Mouse (Mus musculus) midbrain, embryonic 13.5 days (tissue): ENCODE results near the gene Cwf19l1. TPM values are rescaled to one million over a fixed set of nuclear protein-coding genes. Genes with fewer than 3 reads are reported as not detected.

ENCODE experiments used
- ATAC-seq: fragments of 200-750 bp; cut with Nextera tagmentation; 2 replicates; pipeline ENCODE4 v1.8.0; 2017; ENCODE audit warnings: mild to moderate bottlenecking, moderate TSS enrichment, moderate library complexity
- H3K27ac ChIP-seq: fragments of 300-500 bp; sonication (generic); 2 replicates; pipeline ENCODE4 v1.5.1; 2015; ENCODE audit warnings: inconsistent platforms, mild to moderate bottlenecking, moderate library complexity
- H3K27me3 ChIP-seq: fragments of 300-500 bp; sonication (generic); 2 replicates; pipeline ENCODE4 v1.6.1; 2015; ENCODE audit warnings: mild to moderate bottlenecking, inconsistent platforms
- H3K36me3 ChIP-seq: fragments of 300-500 bp; sonication (generic); 2 replicates; pipeline ENCODE4 v1.6.1; 2015; ENCODE audit warnings: mild to moderate bottlenecking, inconsistent platforms
- H3K4me1 ChIP-seq: fragments of 300-500 bp; sonication (generic); replicated peaks from 2 replicates; pipeline ENCODE4 v1.6.1; 2015; ENCODE audit warnings: inconsistent platforms
- H3K4me2 ChIP-seq: fragments of 300-500 bp; sonication (generic); replicated peaks from 2 replicates; pipeline ENCODE4 v1.6.1; 2015; ENCODE audit warnings: moderate library complexity, mild to moderate bottlenecking, inconsistent platforms
- H3K4me3 ChIP-seq: fragments of 300-500 bp; sonication (generic); replicated peaks from 2 replicates; pipeline ENCODE4 v1.5.1; 2015; ENCODE audit warnings: mild to moderate bottlenecking, inconsistent platforms
- H3K9ac ChIP-seq: fragments of 300-500 bp; sonication (generic); replicated peaks from 2 replicates; pipeline ENCODE4 v1.6.1; 2015; ENCODE audit warnings: mild to moderate bottlenecking, inconsistent platforms
- H3K9me3 ChIP-seq: fragments of 300-500 bp; sonication (generic); 2 replicates; pipeline ENCODE4 v1.6.1; 2016; ENCODE audit warnings: mild to moderate bottlenecking, inconsistent platforms
- WGBS: fragments of 180-500 bp; shearing (Covaris S2); methylation state at CpG from one replicate; pipeline ENCODE4 v1.1.7; 2015; 5-methylcytosine and 5-hydroxymethylcytosine counted together
- polyA plus RNA-seq: library from polyadenylated mRNA; unstranded; fragments of >200 nt; fragmentation: Nextera tagmentation; extraction: Ambion mirVana; gene quantifications from 2 replicates; pipeline ENCODE4 v1.2.1, GENCODE M21; 2015

Cwf19l1 gene
- polyA plus RNA-seq, 1 experiment from 2014 or later: 36.6 TPM

- Histone ChIP-seq H3K9me3 (no peaks in the 10 kb centered on the region), H3K4me1 (peaks cover 19% of the 10 kb centered on the region), H3K9ac (no peak overlapping the region), H3K4me2 (no peak overlapping the region), H3K27ac (no peak overlapping the region), H3K4me3 (no peak overlapping the region), H3K27me3 (no peaks in the 10 kb centered on the region), H3K36me3 (peaks cover 17% of the 10 kb centered on the region)
- WGBS: 61% methylated on average over 5 of the region's 5 CpGs
- no peak for ATAC-seq
These were observed 64.5 kb downstream of the Cwf19l1 start for GRCm38 (mm10) chr19:44071166-44071565.

- WGBS: 6% methylated on average over 4 of the region's 4 CpGs
- Histone ChIP-seq H3K4me2 (peak overlapping the region; percentile 95), H3K4me1 (peaks cover 19% of the 10 kb centered on the region), H3K4me3 (peak overlapping the region; percentile 63), H3K9me3 (no peaks in the 10 kb centered on the region), H3K36me3 (peaks cover 7% of the 10 kb centered on the region), H3K27ac (peak overlapping the region; percentile 74), H3K27me3 (no peaks in the 10 kb centered on the region), H3K9ac (peak overlapping the region; percentile 80)
- ATAC-seq: no peak
These were observed 65.8 kb downstream of the Cwf19l1 start for GRCm38 (mm10) chr19:44069914-44070232.

GRCm38 (mm10) chr19:44069121-44069913 is 66.4 kb downstream of the Cwf19l1 start, which contains the start of gene Erlin1:
Erlin1 (minus strand) TSS chr19:44069785.
- H3K9ac ChIP-seq: peak within 1 kb of the TSS; percentile 80
- peak; percentile 96 for ATAC-seq
- H3K4me3 ChIP-seq: peak within 1 kb of the TSS; percentile 63
- H3K36me3 ChIP-seq: peaks cover 11% of the 10 kb centered on the region; the same call in 1 of the 2 replicates
- peaks cover 19% of the 10 kb centered on the region for H3K4me1 ChIP-seq
- no peaks in the 10 kb centered on the region for H3K27me3 ChIP-seq
- peak within 1 kb of the TSS; percentile 95 for H3K4me2 ChIP-seq
- WGBS: under 1% methylated on average over 74 of the region's 75 CpGs
- peak within 1 kb of the TSS; percentile 74 for H3K27ac ChIP-seq
- H3K9me3 ChIP-seq: no peaks in the 10 kb centered on the region

- no peak overlapping the region for H3K27ac ChIP-seq
- H3K9me3 ChIP-seq: no peaks in the 10 kb centered on the region
- H3K27me3 ChIP-seq: no peaks in the 10 kb centered on the region
- no peak for ATAC-seq
- WGBS: 84% methylated on average over 4 of the region's 4 CpGs
- H3K4me3 ChIP-seq: peak overlapping the region; percentile 63
- peaks cover 19% of the 10 kb centered on the region for H3K4me1 ChIP-seq
- peak overlapping the region; percentile 80 for H3K9ac ChIP-seq
- peaks cover 14% of the 10 kb centered on the region for H3K36me3 ChIP-seq
- H3K4me2 ChIP-seq: peak overlapping the region; percentile 95
These were observed 67.4 kb downstream of the Cwf19l1 start for GRCm38 (mm10) chr19:44068232-44068631.

- peaks cover 18% of the 10 kb centered on the region for H3K36me3 ChIP-seq
- WGBS: 89% methylated on average over 9 of the region's 9 CpGs
- H3K9ac ChIP-seq: no peak overlapping the region
- no peaks in the 10 kb centered on the region for H3K9me3 ChIP-seq
- no peak overlapping the region for H3K27ac ChIP-seq
- no peak for ATAC-seq
- no peaks in the 10 kb centered on the region for H3K27me3 ChIP-seq
- no peak overlapping the region for H3K4me3 ChIP-seq
- no peak overlapping the region for H3K4me2 ChIP-seq
- H3K4me1 ChIP-seq: peaks cover 19% of the 10 kb centered on the region
These were observed 68.2 kb downstream of the Cwf19l1 start for GRCm38 (mm10) chr19:44067323-44068049.

- H3K27me3 ChIP-seq: no peaks in the 10 kb centered on the region
- ATAC-seq: no peak
- WGBS: 92% methylated on average over 2 of the region's 2 CpGs
- H3K27ac ChIP-seq: no peak overlapping the region
- H3K9me3 ChIP-seq: no peaks in the 10 kb centered on the region
- no peak overlapping the region for H3K4me2 ChIP-seq
- H3K36me3 ChIP-seq: peaks cover 33% of the 10 kb centered on the region
- no peak overlapping the region for H3K9ac ChIP-seq
- peaks cover 16% of the 10 kb centered on the region for H3K4me1 ChIP-seq
- no peak overlapping the region for H3K4me3 ChIP-seq
These were observed 70.9 kb downstream of the Cwf19l1 start for GRCm38 (mm10) chr19:44064734-44065133.

- Histone ChIP-seq H3K4me3 (no peak overlapping the region), H3K9me3 (no peaks in the 10 kb centered on the region), H3K4me1 (peaks cover 14% of the 10 kb centered on the region), H3K9ac (no peak overlapping the region), H3K4me2 (no peak overlapping the region), H3K27ac (no peak overlapping the region), H3K36me3 (peaks cover 39% of the 10 kb centered on the region), H3K27me3 (no peaks in the 10 kb centered on the region)
- no peak for ATAC-seq
- 91% methylated on average over 7 of the region's 7 CpGs for WGBS
These were observed 71.9 kb downstream of the Cwf19l1 start for GRCm38 (mm10) chr19:44063773-44064172.

GRCm38 (mm10) chr19:44060226-44060625 is 75.5 kb downstream of the Cwf19l1 start:
- H3K9ac ChIP-seq: no peak overlapping the region
- WGBS: 90% methylated on average over 3 of the region's 3 CpGs
- no peaks in the 10 kb centered on the region for H3K4me1 ChIP-seq
- no peak overlapping the region for H3K4me2 ChIP-seq
- H3K4me3 ChIP-seq: no peak overlapping the region
- H3K27me3 ChIP-seq: no peaks in the 10 kb centered on the region
- no peak for ATAC-seq
- peaks cover 55% of the 10 kb centered on the region for H3K36me3 ChIP-seq
- no peak overlapping the region for H3K27ac ChIP-seq
- no peaks in the 10 kb centered on the region for H3K9me3 ChIP-seq

Other genes with a start within 250 kb of the Cwf19l1 start
- gene Dnmbp, start 195.7 kb downstream of the Cwf19l1 start, polyA plus RNA-seq: 9.8 and 10.8 TPM in 2 replicates
- 0.16 and 0.24 TPM in 2 replicates for gene Cpn1, start 149.3 kb downstream of the Cwf19l1 start, polyA plus RNA-seq
- 0.08 TPM in 1 of 2 replicates, not detected in the other for gene Cyp2c23, start 106.7 kb downstream of the Cwf19l1 start, polyA plus RNA-seq
- gene Erlin1, start 66.1 kb downstream of the Cwf19l1 start, polyA plus RNA-seq: 19.5 and 20.1 TPM in 2 replicates
- gene Chuk, start 28.4 kb downstream of the Cwf19l1 start, polyA plus RNA-seq: 70.1 and 70.2 TPM in 2 replicates
- 156 and 157 TPM in 2 replicates for gene Bloc1s2, start 10.6 kb upstream of the Cwf19l1 start, polyA plus RNA-seq
- gene Pkd2l1, start 56.6 kb upstream of the Cwf19l1 start, polyA plus RNA-seq: 0.20 and 0.27 TPM in 2 replicates
- gene Scd3, start 67.4 kb upstream of the Cwf19l1 start, polyA plus RNA-seq: 2.0 and 3.4 TPM in 2 replicates
- 254 and 259 TPM in 2 replicates for gene Scd2, start 157.8 kb upstream of the Cwf19l1 start, polyA plus RNA-seq
- 0.08 TPM in 2 replicates for gene Scd4, start 197.2 kb upstream of the Cwf19l1 start, polyA plus RNA-seq